Mouse (Mus musculus) cerebellum, adult 2 months (tissue): ENCODE data around the gene Nthl1.

Source experiments
- CTCF ChIP-seq: fragments of 200-500 bp; IDR thresholded peaks from 2 replicates; pipeline ENCODE4 v1.5.1; 2011; ENCODE audit warnings: low read depth, mild to moderate bottlenecking, control low read depth, low read length, moderate library complexity, borderline replicate concordance; ENCODE audit not compliant: insufficient read depth
- POLR2A ChIP-seq: fragments of 200-500 bp; IDR thresholded peaks from 2 replicates; pipeline ENCODE4 v1.6.1; 2011; ENCODE audit warnings: low read length, control low read depth, borderline replicate concordance; ENCODE audit not compliant: insufficient read depth

DNA sequence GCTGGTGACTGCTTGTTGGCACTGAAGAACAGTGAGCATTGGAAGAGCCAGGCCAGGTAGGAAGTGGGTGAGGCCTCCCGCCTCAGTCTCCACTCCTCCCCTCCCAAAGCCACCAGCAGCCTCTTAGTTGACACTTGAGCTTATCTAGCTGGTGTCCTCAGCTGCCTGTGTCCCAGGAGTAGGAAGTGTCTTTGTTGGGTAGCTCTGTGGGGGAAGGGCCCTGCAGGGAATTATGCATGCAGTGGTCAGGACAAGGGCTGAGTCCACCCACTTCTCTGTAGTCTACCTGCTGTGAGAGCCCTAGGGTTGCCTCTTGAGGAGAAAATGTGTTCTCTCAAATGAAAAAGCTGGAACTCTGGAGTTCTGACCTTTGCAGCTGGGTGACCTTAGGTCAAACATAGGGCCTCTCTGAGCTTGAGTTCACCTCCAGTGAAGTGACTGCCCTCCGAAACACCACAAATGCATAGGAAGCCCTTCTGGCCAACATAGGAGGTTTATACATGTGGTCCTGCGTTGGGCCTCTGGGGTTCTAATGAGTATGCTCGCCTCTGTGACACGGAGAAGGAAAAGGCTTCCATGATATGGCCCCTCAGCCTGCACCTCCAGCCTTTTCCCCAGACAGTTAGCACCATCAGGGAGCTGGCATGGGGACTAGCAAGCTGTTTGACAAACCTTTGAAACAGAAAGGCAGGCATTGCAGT lies 4.5 kb downstream of the Nthl1 start:
- TF ChIP-seq CTCF = no peak
- TF ChIP-seq POLR2A = no peak
